In the genomic region with DNA sequence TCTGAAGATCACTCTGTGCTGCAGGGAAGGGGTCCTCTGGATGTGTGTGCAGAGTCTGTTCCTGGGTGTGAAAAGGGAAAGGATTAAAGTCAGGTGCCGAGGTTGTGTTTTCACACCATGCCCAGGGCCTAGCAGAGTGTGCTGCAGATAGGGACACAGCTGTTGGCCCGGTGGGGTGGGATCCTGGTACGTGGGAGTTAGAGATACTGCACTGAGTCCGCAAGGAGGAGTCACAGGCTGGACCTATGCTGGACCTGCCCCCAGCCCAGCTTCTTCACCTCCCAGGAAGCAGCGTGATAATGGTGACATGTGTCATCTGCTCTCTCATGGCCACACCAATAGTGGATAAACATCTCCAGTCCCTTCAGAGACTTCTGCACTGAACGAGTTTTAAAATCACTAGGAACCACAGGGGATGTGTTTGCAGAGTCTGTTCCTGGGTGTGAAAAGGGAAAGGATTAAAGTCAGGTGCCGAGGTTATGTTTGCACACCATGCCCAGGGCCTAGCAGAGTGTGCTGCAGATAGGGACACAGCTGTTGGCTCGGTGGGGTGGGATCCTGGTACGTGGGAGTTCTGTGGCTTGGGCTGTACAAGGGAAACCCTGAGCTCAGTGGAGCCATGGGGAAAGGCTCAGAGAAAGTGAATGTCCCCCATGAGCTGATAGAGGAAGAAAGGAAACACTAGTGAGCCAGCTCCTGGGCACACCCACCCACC, we compare ENCODE assay signal across 13 mouse cellular contexts. TPM values are rescaled to one million over a fixed set of nuclear protein-coding genes. Genes with fewer than 3 reads are reported as not detected.
A peak's percentile ranks its signal among the peaks of the same experiment; 100 is the strongest.
DNase-seq lines count a peak whose midpoint lies in the region; ATAC-seq lines count a peak whose summit lies in the region.
"Had no signal": no experiment of that assay in that cellular context is flagged by ENCODE, and none has a peak within 500 bp of the region (broad histone marks: within the 10 kb centered on the region; RNA-seq: fewer than 3 reads in every experiment).

No protein-coding gene starts in this region.

- no peaks in the 10 kb centered on the region for H3K36me3 ChIP-seq in kidney, embryonic 16.5 days (ENCODE audit: insufficient read depth, low read length)
- H3K36me3 ChIP-seq in erythroblast, embryonic 14.5 days (ENCODE audit: control insufficient read depth) = peaks cover 26% of the 10 kb centered on the region
- peaks cover 8% of the 10 kb centered on the region; the same call in 1 of the 2 replicates for H3K36me3 ChIP-seq in liver, embryonic 12.5 days
- no peaks in the 10 kb centered on the region for H3K36me3 ChIP-seq in stomach, embryonic 16.5 days (ENCODE audit: control insufficient read depth, insufficient read depth, low read length)
- H3K36me3 ChIP-seq: limb, embryonic 12.5 days had no signal

- ATAC-seq in kidney, embryonic 16.5 days (ENCODE audit: low FRiP score, low TSS enrichment) = peak; percentile 27; the same call in 1 of the 2 replicates
- ATAC-seq in liver, embryonic 12.5 days = peak; percentile 92
- peak; percentile 89 for ATAC-seq in stomach, embryonic 16.5 days (ENCODE audit: insufficient read depth, low FRiP score)

- peaks cover 4% of the 10 kb centered on the region; the same call in 1 of the 2 replicates for H3K27me3 ChIP-seq in kidney, embryonic 16.5 days (ENCODE audit: insufficient read depth, low read length)
- peaks cover 5% of the 10 kb centered on the region; the same call in 1 of the 2 replicates for H3K27me3 ChIP-seq in erythroblast, embryonic 14.5 days (ENCODE audit: control insufficient read depth)
- H3K27me3 ChIP-seq in liver, embryonic 12.5 days (replicated peaks) = peaks cover 10% of the 10 kb centered on the region
- H3K27me3 ChIP-seq in stomach, embryonic 16.5 days (ENCODE audit: control insufficient read depth, insufficient read depth, low read length) = no peaks in the 10 kb centered on the region

- 44% methylated on average over 9 of the region's 9 CpGs for WGBS in kidney, embryonic 16.5 days
- 13% methylated on average over 9 of the region's 9 CpGs for WGBS in liver, embryonic 12.5 days (ENCODE audit: insufficient replicate concordance)
- WGBS in stomach, embryonic 16.5 days = 39% methylated on average over 9 of the region's 9 CpGs

- no peak for DNase-seq in kidney, postnatal 14 days
- no peak for DNase-seq in gastrocnemius, postnatal 10 days
- no peak for DNase-seq in ovary, adult 18-20 months (ENCODE audit: low spot score)
- DNase-seq: heart, adult 2 months; right cerebral cortex, adult 18-20 months; thymus, postnatal 36 days had no signal

- no peak overlapping the region for H3K4me3 ChIP-seq in kidney, embryonic 16.5 days (ENCODE audit: low read length)
- peak overlapping the region; percentile 19 for H3K4me3 ChIP-seq in erythroblast, embryonic 14.5 days (replicated peaks)
- no peak overlapping the region for H3K4me3 ChIP-seq in liver, embryonic 12.5 days
- H3K4me3 ChIP-seq in stomach, embryonic 16.5 days (replicated peaks; ENCODE audit: low read length) = no peak overlapping the region
- H3K4me3 ChIP-seq: heart, adult 2 months; limb, embryonic 12.5 days had no signal

- H3K27ac ChIP-seq in kidney, embryonic 16.5 days (ENCODE audit: low read length) = no peak overlapping the region
- H3K27ac ChIP-seq in liver, embryonic 12.5 days = peak overlapping the region; percentile 95
- peak overlapping the region; percentile 56 for H3K27ac ChIP-seq in stomach, embryonic 16.5 days (ENCODE audit: low read length)
- H3K27ac ChIP-seq: heart, adult 2 months; hindbrain, embryonic 14.5 days; limb, embryonic 12.5 days had no signal

- H3K4me1 ChIP-seq in kidney, embryonic 16.5 days (ENCODE audit: insufficient read depth, low read length) = peaks cover 6% of the 10 kb centered on the region; the same call in 1 of the 2 replicates
- peaks cover 77% of the 10 kb centered on the region for H3K4me1 ChIP-seq in erythroblast, embryonic 14.5 days (ENCODE audit: control insufficient read depth)
- H3K4me1 ChIP-seq in liver, embryonic 12.5 days = peaks cover 63% of the 10 kb centered on the region
- 0 out of 2 replicates have a peak, but pooled peaks cover 20% of the 10 kb centered on the region for H3K4me1 ChIP-seq in stomach, embryonic 16.5 days (ENCODE audit: control insufficient read depth, insufficient read depth, low read length)
- H3K4me1 ChIP-seq: limb, embryonic 12.5 days had no signal

- H3K4me2 ChIP-seq in kidney, embryonic 16.5 days (replicated peaks; ENCODE audit: low read depth, low read length) = no peak overlapping the region
- peak overlapping the region; percentile 54 for H3K4me2 ChIP-seq in liver, embryonic 12.5 days
- H3K4me2 ChIP-seq in stomach, embryonic 16.5 days (ENCODE audit: low read depth, low read length) = no peak overlapping the region
- H3K4me2 ChIP-seq: hindbrain, embryonic 14.5 days; limb, embryonic 12.5 days had no signal

- no peak overlapping the region for H3K9ac ChIP-seq in kidney, embryonic 16.5 days (replicated peaks; ENCODE audit: low read length)
- H3K9ac ChIP-seq in liver, embryonic 12.5 days = peak overlapping the region; percentile 59
- no peak overlapping the region for H3K9ac ChIP-seq in stomach, embryonic 16.5 days (ENCODE audit: low read length)
- H3K9ac ChIP-seq: hindbrain, embryonic 14.5 days; limb, embryonic 12.5 days had no signal

- no peaks in the 10 kb centered on the region for H3K9me3 ChIP-seq in kidney, embryonic 16.5 days (ENCODE audit: low read length)
- peaks cover 4% of the 10 kb centered on the region; the same call in 1 of the 2 replicates for H3K9me3 ChIP-seq in erythroblast, embryonic 14.5 days (ENCODE audit: control insufficient read depth, low read length)
- H3K9me3 ChIP-seq in liver, embryonic 12.5 days (replicated peaks) = no peaks in the 10 kb centered on the region
- no peaks in the 10 kb centered on the region for H3K9me3 ChIP-seq in stomach, embryonic 16.5 days (replicated peaks; ENCODE audit: control insufficient read depth, low read length)
- H3K9me3 ChIP-seq: limb, embryonic 12.5 days had no signal

RNA-seq across cellular contexts. Expression of a gene that starts 20.4 kb away (rescaled TPM):
- polyA plus RNA-seq in kidney, embryonic 16.5 days (2015; fragmentation: Nextera tagmentation; extraction: Ambion mirVana) = 53.6 and 56.5 TPM in 2 replicates
- 0.08 and 0.10 TPM in 2 replicates for polyA plus RNA-seq in erythroblast, embryonic 14.5 days (2012)
- polyA plus RNA-seq in liver, embryonic 12.5 days (2016; fragmentation: Nextera tagmentation; extraction: Ambion mirVana) = 5.7 and 7.2 TPM in 2 replicates
- 60.9 and 70.2 TPM in 2 replicates for polyA plus RNA-seq in stomach, embryonic 16.5 days (2015; fragmentation: Nextera tagmentation; extraction: Ambion mirVana)
- total RNA-seq in gastrocnemius, postnatal 10 days (2021) = 10 to 100 TPM in 1 of 2 experiments, 1 to 10 TPM in 1; 8.6 to 11.6 TPM
- total RNA-seq: CH12.LX had no signal

Comparison
In these comparisons a context has a peak if more than half of its experiments do, and no peak if none do; other contexts are left out.
1. ATAC-seq: peak in every context shown above with its lines; median percentile 92 in liver, embryonic 12.5 days; 89 in stomach, embryonic 16.5 days; 27 in kidney, embryonic 16.5 days.